Mouse (Mus musculus): ENCODE measurements around the gene Cnot6. TPM values are rescaled to one million over a fixed set of nuclear protein-coding genes. Genes with fewer than 3 reads are reported as not detected.

Cnot6 gene
- polyA plus RNA-seq, 1 experiment, result 37.6 TPM

- no peak overlapping the region for H3K4me3 ChIP-seq (ENCODE audit: insufficient read depth, low read length)
- H3K4me1 ChIP-seq (ENCODE audit: control insufficient read depth, insufficient read depth, low read length), result peaks cover 9% of the 10 kb centered on the region
- TF ChIP-seq POLR2A (IDR thresholded peaks at IDR 0.05; ENCODE audit: borderline replicate concordance, low read depth, low read length) (no peak), CTCF (IDR thresholded peaks at IDR 0.05; ENCODE audit: low read depth, low read length) (no peak)
- H3K27ac ChIP-seq (ENCODE audit: insufficient read depth, low read depth, low read length), result no peak overlapping the region
Measured at GRCm38 (mm10) chr11:49696472-49696871, 16.1 kb downstream of the Cnot6 start.

- Histone ChIP-seq H3K27ac (ENCODE audit: insufficient read depth, low read depth, low read length) (no peak overlapping the region), H3K4me1 (ENCODE audit: control insufficient read depth, insufficient read depth, low read length) (peaks cover 9% of the 10 kb centered on the region), H3K4me3 (ENCODE audit: insufficient read depth, low read length) (no peak overlapping the region)
- no peak for TF ChIP-seq CTCF (IDR thresholded peaks at IDR 0.05; ENCODE audit: low read depth, low read length)
- TF ChIP-seq POLR2A (IDR thresholded peaks at IDR 0.05; ENCODE audit: borderline replicate concordance, low read depth, low read length), result no peak
Measured at GRCm38 (mm10) chr11:49695695-49696094, 16.8 kb downstream of the Cnot6 start.

- H3K4me3 ChIP-seq (ENCODE audit: insufficient read depth, low read length), result no peak overlapping the region
Measured at GRCm38 (mm10) chr11:49695013-49695412, 17.5 kb downstream of the Cnot6 start.

GRCm38 (mm10) chr11:49684237-49684973 lies 28.1 kb downstream of the Cnot6 start:
- Histone ChIP-seq H3K4me3 (ENCODE audit: insufficient read depth, low read length) (no peak overlapping the region), H3K27ac (ENCODE audit: insufficient read depth, low read depth, low read length) (no peak overlapping the region), H3K4me1 (ENCODE audit: control insufficient read depth, insufficient read depth, low read length) (no peaks in the 10 kb centered on the region)
- no peak for TF ChIP-seq POLR2A (IDR thresholded peaks at IDR 0.05; ENCODE audit: borderline replicate concordance, low read depth, low read length)
- no peak for TF ChIP-seq CTCF (IDR thresholded peaks at IDR 0.05; ENCODE audit: low read depth, low read length)

More at GRCm38 (mm10) chr11:49695013-49695412, 17.5 kb downstream of the Cnot6 start:
- no peak for TF ChIP-seq CTCF (IDR thresholded peaks at IDR 0.05; ENCODE audit: low read depth, low read length)
- no peak for TF ChIP-seq POLR2A (IDR thresholded peaks at IDR 0.05; ENCODE audit: borderline replicate concordance, low read depth, low read length)
- Histone ChIP-seq H3K27ac (ENCODE audit: insufficient read depth, low read depth, low read length) (no peak overlapping the region), H3K4me1 (ENCODE audit: control insufficient read depth, insufficient read depth, low read length) (peaks cover 9% of the 10 kb centered on the region)

- H3K4me3 ChIP-seq (ENCODE audit: insufficient read depth, low read length), result no peak overlapping the region
- no peak for TF ChIP-seq POLR2A (IDR thresholded peaks at IDR 0.05; ENCODE audit: borderline replicate concordance, low read depth, low read length)
- no peak for TF ChIP-seq CTCF (IDR thresholded peaks at IDR 0.05; ENCODE audit: low read depth, low read length)
- no peaks in the 10 kb centered on the region for H3K4me1 ChIP-seq (ENCODE audit: control insufficient read depth, insufficient read depth, low read length)
- no peak overlapping the region for H3K27ac ChIP-seq (ENCODE audit: insufficient read depth, low read depth, low read length)
Measured at GRCm38 (mm10) chr11:49673433-49673832, 39.1 kb downstream of the Cnot6 start.

GRCm38 (mm10) chr11:49665462-49665861 lies 47.1 kb downstream of the Cnot6 start:
- TF ChIP-seq CTCF (IDR thresholded peaks at IDR 0.05; ENCODE audit: low read depth, low read length), result no peak
- TF ChIP-seq POLR2A (IDR thresholded peaks at IDR 0.05; ENCODE audit: borderline replicate concordance, low read depth, low read length), result no peak
- H3K4me3 ChIP-seq (ENCODE audit: insufficient read depth, low read length), result no peak overlapping the region
- H3K4me1 ChIP-seq (ENCODE audit: control insufficient read depth, insufficient read depth, low read length), result no peaks in the 10 kb centered on the region
- no peak overlapping the region for H3K27ac ChIP-seq (ENCODE audit: insufficient read depth, low read depth, low read length)

GRCm38 (mm10) chr11:49664262-49665140 lies 48.0 kb downstream of the Cnot6 start:
- TF ChIP-seq CTCF (IDR thresholded peaks at IDR 0.05; ENCODE audit: low read depth, low read length), result no peak

GRCm38 (mm10) chr11:49663310-49663709 lies 49.2 kb downstream of the Cnot6 start, which contains the start of gene Scgb3a1:
Gene Scgb3a1 (plus strand): TSS chr11:49663610.
- no peaks in the 10 kb centered on the region for H3K4me1 ChIP-seq (ENCODE audit: control insufficient read depth, insufficient read depth, low read length)
- TF ChIP-seq POLR2A (IDR thresholded peaks at IDR 0.05; ENCODE audit: borderline replicate concordance, low read depth, low read length), result no peak
- no peak for TF ChIP-seq CTCF (IDR thresholded peaks at IDR 0.05; ENCODE audit: low read depth, low read length)
- H3K4me3 ChIP-seq (ENCODE audit: insufficient read depth, low read length), result no peak within 1 kb of the TSS

More at GRCm38 (mm10) chr11:49664262-49665140, 48.0 kb downstream of the Cnot6 start:
- H3K4me3 ChIP-seq (ENCODE audit: insufficient read depth, low read length), result no peak overlapping the region
- no peak overlapping the region for H3K27ac ChIP-seq (ENCODE audit: insufficient read depth, low read depth, low read length)
- no peaks in the 10 kb centered on the region for H3K4me1 ChIP-seq (ENCODE audit: control insufficient read depth, insufficient read depth, low read length)

GRCm38 (mm10) chr11:49662292-49662780 lies 50.2 kb downstream of the Cnot6 start:
- no peaks in the 10 kb centered on the region for H3K4me1 ChIP-seq (ENCODE audit: control insufficient read depth, insufficient read depth, low read length)
- H3K27ac ChIP-seq (ENCODE audit: insufficient read depth, low read depth, low read length), result no peak overlapping the region
- H3K4me3 ChIP-seq (ENCODE audit: insufficient read depth, low read length), result no peak overlapping the region
- no peak for TF ChIP-seq POLR2A (IDR thresholded peaks at IDR 0.05; ENCODE audit: borderline replicate concordance, low read depth, low read length)
- TF ChIP-seq CTCF (IDR thresholded peaks at IDR 0.05; ENCODE audit: low read depth, low read length), result no peak

More at GRCm38 (mm10) chr11:49663310-49663709, 49.2 kb downstream of the Cnot6 start, which contains the start of gene Scgb3a1:
- no peak within 1 kb of the TSS for H3K27ac ChIP-seq (ENCODE audit: insufficient read depth, low read depth, low read length)

GRCm38 (mm10) chr11:49659470-49659799 lies 53.1 kb downstream of the Cnot6 start:
- Histone ChIP-seq H3K27ac (ENCODE audit: insufficient read depth, low read depth, low read length) (no peak overlapping the region), H3K4me3 (ENCODE audit: insufficient read depth, low read length) (no peak overlapping the region), H3K4me1 (ENCODE audit: control insufficient read depth, insufficient read depth, low read length) (no peaks in the 10 kb centered on the region)
- no peak for TF ChIP-seq POLR2A (IDR thresholded peaks at IDR 0.05; ENCODE audit: borderline replicate concordance, low read depth, low read length)
- TF ChIP-seq CTCF (IDR thresholded peaks at IDR 0.05; ENCODE audit: low read depth, low read length), result no peak
